Mouse (Mus musculus) liver, embryonic 14.5 days (tissue): ENCODE measurements at regions not wholly inside any gene's neighbourhood (a gene's known extent, or its start where the extent isn't known, plus 50 kb on each side); places are given as distances from the start of the nearest gene placed in this dataset.

Experiments
- ATAC-seq: fragments of 200-750 bp; cut with Nextera tagmentation; 2 replicates; pipeline ENCODE4 v1.8.0; 2017; ENCODE audit warnings: moderate number of reproducible peaks, mild to moderate bottlenecking, moderate library complexity; ENCODE audit not compliant: insufficient read depth
- DNase-seq, 3 experiments: peaks; one replicate each; pipeline ENCODE4 v3.0.0-alpha.2; 2012 to 2013; ENCODE audit warnings: low read depth in 3 of 3, low spot score in 3 of 3
- H3K27ac ChIP-seq: fragments of 300-500 bp; sonication (generic); 2 replicates; pipeline ENCODE4 v1.5.1; 2014; ENCODE audit warnings: moderate library complexity, mild to moderate bottlenecking, control low read depth, inconsistent platforms
- H3K27me3 ChIP-seq: fragments of 300-500 bp; sonication (generic); 2 replicates; pipeline ENCODE4 v1.6.1; 2014; ENCODE audit warnings: mild to moderate bottlenecking, low read length, moderate library complexity; ENCODE audit not compliant: control insufficient read depth, insufficient read depth
- H3K36me3 ChIP-seq: fragments of 300-500 bp; sonication (generic); replicated peaks from 2 replicates; pipeline ENCODE4 v1.6.1; 2014; ENCODE audit warnings: low read depth; ENCODE audit not compliant: control insufficient read depth, insufficient read depth
- H3K4me1 ChIP-seq, 2 experiments: fragments of 200-500 bp in 1 of 2; fragments of 300-500 bp in 1 of 2; sonication (generic) in 1 of 2; replicated peaks; 2 replicates each; pipeline ENCODE4 v1.6.1; 2012 to 2014; ENCODE audit warnings: antibody characterized with exemption in 1 of 2, inconsistent platforms in 1 of 2, low read length in 1 of 2; ENCODE audit not compliant: control insufficient read depth in 2 of 2, insufficient read depth in 2 of 2
- H3K4me2 ChIP-seq: fragments of 300-500 bp; sonication (generic); 2 replicates; pipeline ENCODE4 v1.6.1; 2014; ENCODE audit warnings: low read depth, mild to moderate bottlenecking, control low read depth, moderate library complexity
- H3K4me3 ChIP-seq, 2 experiments: fragments of 200-500 bp in 1 of 2; fragments of 300-500 bp in 1 of 2; sonication (generic) in 1 of 2; 2 replicates each; pipeline ENCODE4 v1.5.1; 2012 to 2014; ENCODE audit warnings: low read depth in 2 of 2, low read length in 2 of 2, mild to moderate bottlenecking in 2 of 2, control low read depth in 1 of 2, inconsistent platforms in 1 of 2, moderate library complexity in 1 of 2; ENCODE audit not compliant: insufficient read depth in 1 of 2
- H3K9ac ChIP-seq: fragments of 300-500 bp; sonication (generic); replicated peaks from 2 replicates; pipeline ENCODE4 v1.6.1; 2014; ENCODE audit warnings: mild to moderate bottlenecking, control low read depth, moderate library complexity
- H3K9me3 ChIP-seq: fragments of 300-500 bp; sonication (generic); 2 replicates; pipeline ENCODE4 v1.6.1; 2016; ENCODE audit warnings: low read length, mixed read lengths; ENCODE audit not compliant: control insufficient read depth
- CTCF ChIP-seq: IDR thresholded peaks from 2 replicates; pipeline ENCODE4 v1.5.1; 2016; ENCODE audit warnings: antibody characterized with exemption, low read depth, control low read depth
- EP300 ChIP-seq: IDR thresholded peaks from 2 replicates; pipeline ENCODE4 v1.6.1; 2016; ENCODE audit warnings: antibody characterized with exemption, low read depth
- WGBS: fragments of 180-500 bp; shearing (Covaris S2); extraction: QIAGEN DNeasy Blood & Tissue Kit; methylation state at CpG from one replicate; pipeline ENCODE4 v1.1.7; 2014; ENCODE audit not compliant: insufficient replicate concordance; 5-methylcytosine and 5-hydroxymethylcytosine counted together

GRCm38 (mm10) chr6:14081884-14082283 is 210.6 kb upstream of the 2610001J05Rik start:
- WGBS = 33% methylated on average over 1 of the region's 1 CpGs
- no peak overlapping the region for H3K4me2 ChIP-seq
- DNase-seq (no peak), ATAC-seq (no peak)
- TF ChIP-seq EP300 (no peak), CTCF (no peak)
- no peaks in the 10 kb centered on the region for H3K36me3 ChIP-seq
- no peaks in the 10 kb centered on the region for H3K9me3 ChIP-seq
- no peaks in the 10 kb centered on the region for H3K4me1 ChIP-seq
- H3K9ac ChIP-seq = no peak overlapping the region
- H3K27me3 ChIP-seq = no peaks in the 10 kb centered on the region
- no peak overlapping the region for H3K27ac ChIP-seq
- no peak overlapping the region for H3K4me3 ChIP-seq

GRCm38 (mm10) chr6:14063735-14064134 is 192.4 kb upstream of the 2610001J05Rik start:
- DNase-seq (no peak), ATAC-seq (no peak)
- Histone ChIP-seq H3K36me3 (no peaks in the 10 kb centered on the region), H3K4me2 (no peak overlapping the region), H3K27me3 (no peaks in the 10 kb centered on the region), H3K27ac (no peak overlapping the region), H3K4me3 (no peak overlapping the region), H3K4me1 (no peaks in the 10 kb centered on the region), H3K9ac (no peak overlapping the region), H3K9me3 (no peaks in the 10 kb centered on the region)
- TF ChIP-seq CTCF (no peak), EP300 (no peak)
- 51% methylated on average over 2 of the region's 2 CpGs for WGBS

- TF ChIP-seq CTCF (no peak), EP300 (no peak)
- no peak overlapping the region for H3K4me2 ChIP-seq
- DNase-seq = no peak
- no peaks in the 10 kb centered on the region for H3K27me3 ChIP-seq
- H3K36me3 ChIP-seq = no peaks in the 10 kb centered on the region
- no peak for ATAC-seq
- no peaks in the 10 kb centered on the region for H3K4me1 ChIP-seq
- H3K9ac ChIP-seq = no peak overlapping the region
- no peak overlapping the region for H3K27ac ChIP-seq
- no peak overlapping the region for H3K4me3 ChIP-seq
- no peaks in the 10 kb centered on the region for H3K9me3 ChIP-seq
- WGBS = 37% methylated on average over 5 of the region's 5 CpGs
Measured at GRCm38 (mm10) chr6:14046560-14046959, 175.2 kb upstream of the 2610001J05Rik start.

- H3K9ac ChIP-seq = no peak overlapping the region
- TF ChIP-seq CTCF (no peak), EP300 (no peak)
- no peaks in the 10 kb centered on the region for H3K4me1 ChIP-seq
- H3K9me3 ChIP-seq = no peaks in the 10 kb centered on the region
- no peak for DNase-seq
- H3K4me3 ChIP-seq = no peak overlapping the region
- no peaks in the 10 kb centered on the region for H3K36me3 ChIP-seq
- H3K27ac ChIP-seq = no peak overlapping the region
- no peak for ATAC-seq
- WGBS = 48% methylated on average over 3 of the region's 3 CpGs
- no peaks in the 10 kb centered on the region for H3K27me3 ChIP-seq
- no peak overlapping the region for H3K4me2 ChIP-seq
Measured at GRCm38 (mm10) chr6:14044654-14045053, 173.3 kb upstream of the 2610001J05Rik start.

DNA sequence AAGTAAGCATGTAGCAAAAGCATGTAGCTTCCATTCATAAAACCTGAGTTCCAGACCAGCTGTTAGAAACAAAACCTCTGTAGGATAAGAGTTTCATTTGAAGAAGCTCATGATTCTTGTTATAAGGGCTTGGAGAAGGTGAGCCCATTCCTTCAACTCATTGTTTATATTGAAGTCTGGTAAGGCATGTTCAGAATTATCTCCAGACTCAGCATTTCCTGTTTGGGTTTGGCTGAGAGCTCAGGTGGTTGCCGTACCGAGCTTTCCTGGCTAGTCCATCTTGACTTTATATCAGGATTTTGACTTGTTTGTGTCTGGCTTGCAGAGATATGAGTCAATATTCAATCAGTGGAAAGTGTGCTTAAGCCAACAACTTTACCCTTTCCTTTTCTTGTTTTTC is 154.6 kb upstream of the 2610001J05Rik start:
- no peak overlapping the region for H3K27ac ChIP-seq

DNA sequence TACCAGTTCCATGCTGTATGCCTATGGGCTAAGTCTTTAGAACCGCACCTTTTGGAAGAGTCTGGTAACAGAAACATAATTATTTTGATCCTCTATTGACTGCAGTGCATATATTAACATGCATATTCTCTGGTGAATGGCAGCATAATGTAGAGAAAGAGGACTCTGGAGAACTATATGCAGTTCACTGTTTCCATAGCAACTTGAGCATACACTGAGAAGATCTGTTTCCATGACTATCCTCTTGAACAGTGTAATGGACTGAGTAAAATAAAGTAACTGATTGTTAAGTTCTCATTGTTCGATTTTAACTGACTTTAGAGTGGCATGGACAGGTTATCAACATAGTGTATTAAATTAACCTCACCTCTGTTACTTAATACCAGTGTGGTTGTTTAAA is 147.6 kb upstream of the 2610001J05Rik start:
- Histone ChIP-seq H3K4me3 (no peak overlapping the region), H3K27me3 (no peaks in the 10 kb centered on the region), H3K9ac (no peak overlapping the region), H3K4me1 (no peaks in the 10 kb centered on the region), H3K4me2 (no peak overlapping the region), H3K27ac (no peak overlapping the region), H3K9me3 (no peaks in the 10 kb centered on the region), H3K36me3 (no peaks in the 10 kb centered on the region)
- no peak for ATAC-seq
- 46% methylated on average over 2 of the region's 2 CpGs for WGBS
- no peak for DNase-seq
- TF ChIP-seq CTCF (no peak), EP300 (no peak)

More for the DNA sequence above, 154.6 kb upstream of the 2610001J05Rik start:
- Histone ChIP-seq H3K9ac (no peak overlapping the region), H3K4me1 (no peaks in the 10 kb centered on the region), H3K4me3 (no peak overlapping the region), H3K9me3 (no peaks in the 10 kb centered on the region), H3K36me3 (no peaks in the 10 kb centered on the region), H3K4me2 (no peak overlapping the region), H3K27me3 (no peaks in the 10 kb centered on the region)
- no peak for TF ChIP-seq EP300
- no peak for ATAC-seq
- 13% methylated on average over 2 of the region's 2 CpGs for WGBS
- DNase-seq = no peak
